Mouse (Mus musculus) stomach, postnatal 0 days (tissue): Measurements from ENCODE around the gene Ncbp2.

Experiments used
- CTCF ChIP-seq: IDR thresholded peaks from 2 replicates; pipeline ENCODE4 v1.5.1; 2016; ENCODE audit warnings: antibody characterized with exemption, low read depth, mild to moderate bottlenecking, moderate library complexity
- EP300 ChIP-seq: optimal IDR thresholded peaks from 2 replicates; pipeline ENCODE3; 2016; ENCODE audit warnings: antibody characterized with exemption

DNA sequence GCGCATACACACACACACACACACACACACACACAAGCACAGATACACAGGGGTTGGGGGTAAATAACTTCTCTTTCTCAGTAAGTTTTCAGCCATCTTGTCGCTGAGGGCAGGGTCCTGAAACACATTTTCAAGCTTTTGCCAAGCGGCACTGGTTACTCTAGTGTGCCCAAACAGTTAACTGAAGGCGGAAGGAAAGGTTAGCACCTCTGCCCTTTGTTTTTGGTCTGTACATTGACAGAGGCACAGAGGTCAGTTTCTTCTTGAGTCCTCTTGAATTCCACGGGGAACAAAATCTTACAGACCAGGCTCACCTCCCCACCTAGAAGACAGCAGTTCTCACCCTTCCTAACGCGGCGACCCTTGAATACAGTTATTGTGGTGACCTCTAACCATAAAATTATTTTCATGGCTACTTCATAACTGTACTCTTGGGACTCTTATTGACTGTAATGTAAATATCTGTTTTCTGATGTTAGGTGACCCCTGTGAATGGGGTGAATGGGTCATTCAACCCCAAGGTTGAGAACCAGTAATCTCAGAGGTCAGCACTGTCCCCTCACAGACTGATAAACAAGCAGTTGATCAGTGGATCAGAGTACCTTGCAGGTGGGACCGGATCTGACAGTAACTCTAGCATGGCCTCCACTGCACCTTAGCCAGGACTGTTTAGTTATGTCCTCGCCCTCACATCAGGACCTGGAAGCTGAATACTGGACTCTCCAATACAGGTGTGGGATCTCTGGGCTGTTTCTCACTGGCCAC is 60.4 kb downstream of the Ncbp2 start:
- TF ChIP-seq EP300 (no peak), CTCF (no peak)
